Comparison of ENCODE assay signal across 22 mouse cellular contexts in the genomic region with DNA sequence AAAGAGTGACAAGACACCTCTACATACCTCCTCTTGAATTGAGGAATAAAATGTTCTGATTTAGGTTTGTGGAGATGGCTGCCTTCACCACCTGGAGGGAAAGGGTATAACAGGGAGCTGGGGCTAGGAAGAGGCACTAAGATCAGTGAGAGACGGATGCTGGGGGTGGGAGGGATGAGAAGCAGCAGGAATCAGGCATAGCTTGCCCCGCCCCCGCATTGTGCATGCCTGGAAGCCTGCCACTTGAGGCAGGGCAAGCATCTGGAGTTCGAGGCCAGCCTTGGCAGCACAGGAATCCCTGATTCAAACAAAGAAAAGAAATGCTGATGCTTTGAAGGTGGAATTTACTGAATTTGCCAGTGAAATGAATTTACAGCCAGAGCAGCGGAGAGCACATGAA.
A peak's percentile ranks its signal among the peaks of the same experiment; 100 is the strongest.
DNase-seq lines count a peak whose midpoint lies in the region; TF ChIP-seq lines count a peak whose summit lies in the region.
"Had no signal": no experiment of that assay in that cellular context is flagged by ENCODE, and none has a peak within 500 bp of the region (broad histone marks: within the 10 kb centered on the region; RNA-seq: fewer than 3 reads in every experiment).

No protein-coding gene starts in this region.

- no peak for TF ChIP-seq POLR2A in thymus, adult 2 months (IDR thresholded peaks at IDR 0.05; ENCODE audit: control insufficient read depth, extremely low read depth, insufficient read depth, low read length, poor library complexity)

- H3K36me3 ChIP-seq in thymus, adult 2 months (ENCODE audit: control insufficient read depth, insufficient read depth, low read length): no peaks in the 10 kb centered on the region
- H3K36me3 ChIP-seq: embryonic facial prominence, embryonic 13.5 days; hindbrain, embryonic 15.5 days; limb, embryonic 13.5 days; stomach, embryonic 15.5 days had no signal

- H3K4me1 ChIP-seq in thymus, adult 2 months (replicated peaks; ENCODE audit: control insufficient read depth, insufficient read depth, low read length): no peaks in the 10 kb centered on the region
- H3K4me1 ChIP-seq: stomach, embryonic 15.5 days had no signal

- no peak overlapping the region for H3K27ac ChIP-seq in layer of hippocampus, adult 2 months
- no peak overlapping the region for H3K27ac ChIP-seq in thymus, adult 2 months (ENCODE audit: control insufficient read depth, insufficient read depth, low read length)
- H3K27ac ChIP-seq: embryonic facial prominence, embryonic 13.5 days; gastrocnemius, adult 2 months; heart, adult 2 months; hindbrain, embryonic 15.5 days; left cerebral cortex, adult 2 months; limb, embryonic 13.5 days; stomach, embryonic 15.5 days had no signal

- TF ChIP-seq CTCF in layer of hippocampus, adult 2 months (conservative IDR thresholded peaks at IDR 0.05): 0 out of 2 replicates have a peak, but pooled peaks have one; percentile 5
- TF ChIP-seq CTCF in thymus, adult 2 months (IDR thresholded peaks at IDR 0.05; ENCODE audit: borderline replicate concordance, control insufficient read depth, extremely low read depth, insufficient read depth, low read length, poor library complexity): no peak

- peak; percentile 25 for DNase-seq in adrenal gland, postnatal 14 days
- DNase-seq in adrenal gland, adult 2 months: no peak
- DNase-seq in layer of hippocampus, adult 2 months (ENCODE audit: low spot score in 2 of 2): peak in 1 of 2 experiments; percentile 43
- no peak for DNase-seq in layer of hippocampus, postnatal 10 days (ENCODE audit: low spot score in 2 of 2)
- DNase-seq in right cerebral cortex, postnatal 14 days: peak; percentile 41
- DNase-seq in right cerebral cortex, postnatal 4 days: no peak
- DNase-seq in thymus, adult 2 months: no peak
- no peak for DNase-seq in thymus, postnatal 25 days
- DNase-seq: cerebellum, adult 9-11 months; gastrocnemius, adult 2 months; heart, adult 2 months; kidney, adult 11 months; kidney, postnatal 25 days; liver, postnatal 0 days; lung, postnatal 4 days; retina, postnatal 1 day; thymus, postnatal 14 days had no signal

- WGBS in thymus, adult 2 months: 83% methylated on average over 5 of the region's 5 CpGs

- H3K27me3 ChIP-seq in thymus, adult 2 months (ENCODE audit: control insufficient read depth, insufficient read depth, low read length): no peaks in the 10 kb centered on the region; the same call in 1 of the 2 replicates
- H3K27me3 ChIP-seq: embryonic facial prominence, embryonic 13.5 days; hindbrain, embryonic 15.5 days; limb, embryonic 13.5 days; stomach, embryonic 15.5 days had no signal

- no peak overlapping the region for H3K4me3 ChIP-seq in layer of hippocampus, adult 2 months
- H3K4me3 ChIP-seq in thymus, adult 2 months (ENCODE audit: control insufficient read depth, insufficient read depth, low read length): no peak overlapping the region
- H3K4me3 ChIP-seq: embryonic facial prominence, embryonic 13.5 days; gastrocnemius, adult 2 months; heart, adult 2 months; hindbrain, embryonic 15.5 days; left cerebral cortex, adult 2 months; limb, embryonic 13.5 days; stomach, embryonic 15.5 days had no signal

Comparison
In these comparisons a context has a peak if more than half of its experiments do, and no peak if none do; other contexts are left out.
1. DNase-seq: peak in adrenal gland, postnatal 14 days (single experiment) and right cerebral cortex, postnatal 14 days (single experiment); none in adrenal gland, adult 2 months (single experiment), layer of hippocampus, postnatal 10 days (0 of 2), right cerebral cortex, postnatal 4 days (single experiment), thymus, adult 2 months (single experiment) and thymus, postnatal 25 days (single experiment).